10 mouse cellular contexts compared by ENCODE assay signal in genomic region chr9:108949967-108950728, GRCm38 (mm10). TPM values are rescaled to one million over a fixed set of nuclear protein-coding genes. Genes with fewer than 3 reads are reported as not detected.
DNase-seq lines count a peak whose midpoint lies in the region; ATAC-seq lines count a peak whose summit lies in the region.
"Had no signal": no experiment of that assay in that cellular context is flagged by ENCODE, and none has a peak within 500 bp of the region (broad histone marks: within the 10 kb centered on the region; RNA-seq: fewer than 3 reads in every experiment).

No protein-coding gene starts in this region.

- peak; percentile 30 for DNase-seq in cerebellum, adult 8-10 months
- no peak for DNase-seq in cerebellum, adult 11 months
- DNase-seq in kidney, adult 18-20 months, result no peak
- DNase-seq in limb, embryonic 11.5 days (ENCODE audit: low spot score), result no peak
- no peak for DNase-seq in retina, postnatal 1 day
- DNase-seq in left cerebral cortex, adult 18-20 months (ENCODE audit: low spot score in 2 of 2), result no peak

- H3K9ac ChIP-seq in kidney, embryonic 16.5 days (replicated peaks; ENCODE audit: low read length), result no peak overlapping the region
- H3K9ac ChIP-seq in embryonic facial prominence, embryonic 12.5 days, result no peak overlapping the region
- no peak overlapping the region for H3K9ac ChIP-seq in limb, embryonic 11.5 days (ENCODE audit: low read length)

- no peaks in the 10 kb centered on the region for H3K9me3 ChIP-seq in kidney, embryonic 16.5 days (ENCODE audit: low read length)
- H3K9me3 ChIP-seq in embryonic facial prominence, embryonic 12.5 days, result no peaks in the 10 kb centered on the region
- no peaks in the 10 kb centered on the region for H3K9me3 ChIP-seq in limb, embryonic 11.5 days (ENCODE audit: control insufficient read depth, low read length)

- no peak overlapping the region for H3K4me3 ChIP-seq in kidney, embryonic 16.5 days (ENCODE audit: low read length)
- H3K4me3 ChIP-seq in embryonic facial prominence, embryonic 12.5 days, result no peak overlapping the region
- H3K4me3 ChIP-seq in limb, embryonic 11.5 days (ENCODE audit: low read depth, low read length), result no peak overlapping the region

- WGBS in kidney, embryonic 16.5 days, result 83% methylated on average over 9 of the region's 9 CpGs
- 70% methylated on average over 9 of the region's 9 CpGs for WGBS in embryonic facial prominence, embryonic 12.5 days
- 73% methylated on average over 9 of the region's 9 CpGs for WGBS in limb, embryonic 11.5 days

- peak overlapping the region; percentile 51 for H3K27ac ChIP-seq in kidney, embryonic 16.5 days (ENCODE audit: low read length)
- H3K27ac ChIP-seq in embryonic facial prominence, embryonic 12.5 days, result peak overlapping the region; percentile 87
- H3K27ac ChIP-seq in limb, embryonic 11.5 days (replicated peaks; ENCODE audit: low read depth, low read length), result peak overlapping the region; percentile 79

- peaks cover 50% of the 10 kb centered on the region for H3K36me3 ChIP-seq in kidney, embryonic 16.5 days (ENCODE audit: insufficient read depth, low read length)
- peaks cover 59% of the 10 kb centered on the region for H3K36me3 ChIP-seq in embryonic facial prominence, embryonic 12.5 days
- H3K36me3 ChIP-seq in limb, embryonic 11.5 days (ENCODE audit: control insufficient read depth, insufficient read depth, low read length), result peaks cover 21% of the 10 kb centered on the region

- 0 out of 2 replicates have a peak, but pooled peaks cover 2% of the 10 kb centered on the region for H3K27me3 ChIP-seq in kidney, embryonic 16.5 days (ENCODE audit: insufficient read depth, low read length)
- peaks cover 29% of the 10 kb centered on the region for H3K27me3 ChIP-seq in embryonic facial prominence, embryonic 12.5 days
- peaks cover 14% of the 10 kb centered on the region for H3K27me3 ChIP-seq in limb, embryonic 11.5 days (ENCODE audit: control insufficient read depth, insufficient read depth, low read length)

- H3K4me2 ChIP-seq in kidney, embryonic 16.5 days (replicated peaks; ENCODE audit: low read depth, low read length), result no peak overlapping the region
- H3K4me2 ChIP-seq in embryonic facial prominence, embryonic 12.5 days (replicated peaks), result no peak overlapping the region
- no peak overlapping the region for H3K4me2 ChIP-seq in limb, embryonic 11.5 days (ENCODE audit: low read depth, severe bottlenecking)

- peak; percentile 2; the same call in 1 of the 2 replicates for ATAC-seq in kidney, embryonic 16.5 days (ENCODE audit: low FRiP score, low TSS enrichment)
- ATAC-seq in embryonic facial prominence, embryonic 12.5 days (ENCODE audit: insufficient number of reproducible peaks, insufficient read depth, low FRiP score, low TSS enrichment), result no peak
- no peak for ATAC-seq in limb, embryonic 11.5 days (ENCODE audit: insufficient number of reproducible peaks, low FRiP score, low TSS enrichment, low read depth)

- H3K4me1 ChIP-seq in kidney, embryonic 16.5 days (ENCODE audit: insufficient read depth, low read length), result peaks cover 24% of the 10 kb centered on the region
- peaks cover 28% of the 10 kb centered on the region for H3K4me1 ChIP-seq in embryonic facial prominence, embryonic 12.5 days
- H3K4me1 ChIP-seq in limb, embryonic 11.5 days (ENCODE audit: control insufficient read depth, insufficient read depth, low read length), result peaks cover 26% of the 10 kb centered on the region

RNA-seq across cellular contexts. Expression of gene Col7a1, which starts 3.2 kb away (rescaled TPM):
- polyA plus RNA-seq in kidney, embryonic 16.5 days (2015; fragmentation: Nextera tagmentation; extraction: Ambion mirVana), result 2.9 and 3.9 TPM in 2 replicates
- polyA plus RNA-seq in embryonic facial prominence, embryonic 12.5 days (2016; fragmentation: Nextera tagmentation; extraction: Ambion mirVana), result 7.7 and 10.9 TPM in 2 replicates
- 4.7 and 5.0 TPM in 2 replicates for polyA plus RNA-seq in limb, embryonic 11.5 days (2014; fragmentation: Nextera tagmentation; extraction: Ambion mirVana)
- total RNA-seq in left cerebral cortex, adult 18-20 months (2021), result 1 to 10 TPM; 3.1 to 3.4 TPM
- total RNA-seq: hematopoietic stem cell, adult 5-6 weeks had no signal

RNA-seq across cellular contexts. Expression of gene Uqcrc1, which starts 13.7 kb away (rescaled TPM):
- 621 and 666 TPM in 2 replicates for polyA plus RNA-seq in kidney, embryonic 16.5 days (2015; fragmentation: Nextera tagmentation; extraction: Ambion mirVana)
- polyA plus RNA-seq in embryonic facial prominence, embryonic 12.5 days (2016; fragmentation: Nextera tagmentation; extraction: Ambion mirVana), result 426 and 449 TPM in 2 replicates
- polyA plus RNA-seq in limb, embryonic 11.5 days (2014; fragmentation: Nextera tagmentation; extraction: Ambion mirVana), result 463 and 485 TPM in 2 replicates
- 100 to 1,000 TPM; 382 to 415 TPM for total RNA-seq in left cerebral cortex, adult 18-20 months (2021)

RNA-seq across cellular contexts. Expression of gene Ucn2, which starts 35.7 kb away (rescaled TPM):
- polyA plus RNA-seq in kidney, embryonic 16.5 days (2015; fragmentation: Nextera tagmentation; extraction: Ambion mirVana), result 0.31 TPM in 1 of 2 replicates, not detected in the other
- 0.27 and 0.32 TPM in 2 replicates for polyA plus RNA-seq in embryonic facial prominence, embryonic 12.5 days (2016; fragmentation: Nextera tagmentation; extraction: Ambion mirVana)
- 0.21 TPM in 1 of 2 replicates, not detected in the other for polyA plus RNA-seq in limb, embryonic 11.5 days (2014; fragmentation: Nextera tagmentation; extraction: Ambion mirVana)
- not detected for total RNA-seq in left cerebral cortex, adult 18-20 months (2021)
- total RNA-seq: hematopoietic stem cell, adult 5-6 weeks; megakaryocyte, adult 5-6 weeks had no signal

RNA-seq across cellular contexts. Expression of gene Tmem89, which starts 35.7 kb away (rescaled TPM):
- polyA plus RNA-seq in kidney, embryonic 16.5 days (2015; fragmentation: Nextera tagmentation; extraction: Ambion mirVana), result not detected in 2 replicates
- polyA plus RNA-seq in embryonic facial prominence, embryonic 12.5 days (2016; fragmentation: Nextera tagmentation; extraction: Ambion mirVana), result not detected in 2 replicates
- polyA plus RNA-seq in limb, embryonic 11.5 days (2014; fragmentation: Nextera tagmentation; extraction: Ambion mirVana), result not detected in 2 replicates
- not detected for total RNA-seq in left cerebral cortex, adult 18-20 months (2021)

RNA-seq across cellular contexts. Expression of gene Pfkfb4, which starts 41.4 kb away (rescaled TPM):
- 10.4 and 10.9 TPM in 2 replicates for polyA plus RNA-seq in kidney, embryonic 16.5 days (2015; fragmentation: Nextera tagmentation; extraction: Ambion mirVana)
- 14.4 and 16.5 TPM in 2 replicates for polyA plus RNA-seq in embryonic facial prominence, embryonic 12.5 days (2016; fragmentation: Nextera tagmentation; extraction: Ambion mirVana)
- polyA plus RNA-seq in limb, embryonic 11.5 days (2014; fragmentation: Nextera tagmentation; extraction: Ambion mirVana), result 9.4 and 13.3 TPM in 2 replicates
- total RNA-seq in left cerebral cortex, adult 18-20 months (2021), result 10 to 100 TPM; 14.6 to 17.2 TPM
